Mouse (Mus musculus) embryonic facial prominence, embryonic 15.5 days (tissue): Measurements from ENCODE around the gene Acp4. TPM values are rescaled to one million over a fixed set of nuclear protein-coding genes. Genes with fewer than 3 reads are reported as not detected.
"Not testable (repeated sequence)": the region's sequence is repeated elsewhere in the genome, so short reads cannot be mapped to it uniquely, and the experiment has no call there.

Experiments used
- ATAC-seq: fragments of 200-750 bp; cut with Nextera tagmentation; 2 replicates; pipeline ENCODE4 v1.8.0; 2017; ENCODE audit warnings: low read depth, moderate TSS enrichment; ENCODE audit not compliant: insufficient number of reproducible peaks, low FRiP score, low TSS enrichment
- H3K27ac ChIP-seq: fragments of 300-500 bp; sonication (generic); replicated peaks from 2 replicates; pipeline ENCODE4 v1.5.1; 2015; ENCODE audit warnings: mild to moderate bottlenecking, inconsistent platforms
- H3K27me3 ChIP-seq: fragments of 300-500 bp; sonication (generic); 2 replicates; pipeline ENCODE4 v1.6.1; 2015; ENCODE audit warnings: inconsistent platforms
- H3K36me3 ChIP-seq: fragments of 300-500 bp; sonication (generic); 2 replicates; pipeline ENCODE4 v1.6.1; 2015; ENCODE audit warnings: mild to moderate bottlenecking, inconsistent platforms
- H3K4me1 ChIP-seq: fragments of 300-500 bp; sonication (generic); 2 replicates; pipeline ENCODE4 v1.6.1; 2015; ENCODE audit warnings: inconsistent platforms
- H3K4me2 ChIP-seq: fragments of 300-500 bp; sonication (generic); replicated peaks from 2 replicates; pipeline ENCODE4 v1.6.1; 2015; ENCODE audit warnings: mild to moderate bottlenecking, inconsistent platforms
- H3K4me3 ChIP-seq: fragments of 300-500 bp; sonication (generic); replicated peaks from 2 replicates; pipeline ENCODE4 v1.5.1; 2015; ENCODE audit warnings: mild to moderate bottlenecking, inconsistent platforms
- H3K9ac ChIP-seq: fragments of 300-500 bp; sonication (generic); 2 replicates; pipeline ENCODE4 v1.6.1; 2015; ENCODE audit warnings: inconsistent platforms
- H3K9me3 ChIP-seq: fragments of 300-500 bp; sonication (generic); replicated peaks from 2 replicates; pipeline ENCODE4 v1.6.1; 2016; ENCODE audit warnings: inconsistent platforms
- WGBS: fragments of 180-500 bp; shearing (Covaris S2); methylation state at CpG from one replicate; pipeline ENCODE4 v1.1.7; 2015; 5-methylcytosine and 5-hydroxymethylcytosine counted together
- polyA plus RNA-seq: library from polyadenylated mRNA; unstranded; fragments of >200 nt; fragmentation: Nextera tagmentation; extraction: Ambion mirVana; gene quantifications from 2 replicates; pipeline ENCODE4 v1.2.1, GENCODE M21; 2015

Acp4 gene
- polyA plus RNA-seq, 1 experiment from 2014 or later: 0.23 TPM

GRCm38 (mm10) chr7:44244080-44244479 is 13.1 kb downstream of the Acp4 start:
- WGBS: 42% methylated on average over 1 of the region's 1 CpGs
- no peak overlapping the region for H3K9ac ChIP-seq

GRCm38 (mm10) chr7:44241163-44241562 is 16.0 kb downstream of the Acp4 start:
- WGBS: 60% methylated on average over 2 of the region's 2 CpGs
- H3K9ac ChIP-seq: no peak overlapping the region

More at GRCm38 (mm10) chr7:44244080-44244479, 13.1 kb downstream of the Acp4 start:
- ATAC-seq: no peak
- Histone ChIP-seq H3K36me3 (peaks cover 8% of the 10 kb centered on the region; the same call in 1 of the 2 replicates), H3K27ac (no peak overlapping the region), H3K9me3 (no peaks in the 10 kb centered on the region), H3K4me3 (no peak overlapping the region), H3K27me3 (no peaks in the 10 kb centered on the region), H3K4me1 (peaks cover 20% of the 10 kb centered on the region), H3K4me2 (no peak overlapping the region)

GRCm38 (mm10) chr7:44240712-44241111 is 16.5 kb downstream of the Acp4 start:
- WGBS: 38% methylated on average over 1 of the region's 1 CpGs
- Histone ChIP-seq H3K4me1 (peaks cover 7% of the 10 kb centered on the region), H3K27ac (no peak overlapping the region), H3K4me3 (no peak overlapping the region), H3K9ac (no peak overlapping the region), H3K4me2 (no peak overlapping the region), H3K9me3 (no peaks in the 10 kb centered on the region), H3K36me3 (no peaks in the 10 kb centered on the region), H3K27me3 (no peaks in the 10 kb centered on the region)
- no peak for ATAC-seq

More at GRCm38 (mm10) chr7:44241163-44241562, 16.0 kb downstream of the Acp4 start:
- H3K4me1 ChIP-seq: peaks cover 8% of the 10 kb centered on the region
- no peak for ATAC-seq
- H3K36me3 ChIP-seq: no peaks in the 10 kb centered on the region
- H3K4me2 ChIP-seq: no peak overlapping the region
- no peak overlapping the region for H3K4me3 ChIP-seq
- H3K9me3 ChIP-seq: no peaks in the 10 kb centered on the region
- no peaks in the 10 kb centered on the region for H3K27me3 ChIP-seq
- no peak overlapping the region for H3K27ac ChIP-seq

GRCm38 (mm10) chr7:44239913-44240312 is 17.3 kb downstream of the Acp4 start:
- Histone ChIP-seq H3K36me3 (no peaks in the 10 kb centered on the region), H3K4me3 (no peak overlapping the region), H3K9ac (no peak overlapping the region), H3K4me1 (no peaks in the 10 kb centered on the region), H3K27ac (no peak overlapping the region), H3K4me2 (no peak overlapping the region), H3K27me3 (no peaks in the 10 kb centered on the region), H3K9me3 (no peaks in the 10 kb centered on the region)
- 47% methylated on average over 2 of the region's 2 CpGs for WGBS
- ATAC-seq: no peak

- ATAC-seq: 0 out of 2 replicates have a peak, but pooled peaks have one; percentile 7
- Histone ChIP-seq H3K27me3 (no peaks in the 10 kb centered on the region), H3K4me1 (no peaks in the 10 kb centered on the region), H3K4me3 (no peak within 1 kb of the TSS), H3K27ac (no peak within 1 kb of the TSS), H3K9me3 (no peaks in the 10 kb centered on the region), H3K9ac (no peak within 1 kb of the TSS), H3K36me3 (no peaks in the 10 kb centered on the region), H3K4me2 (no peak within 1 kb of the TSS)
- WGBS: 85% methylated on average over 3 of the region's 3 CpGs
Measured at GRCm38 (mm10) chr7:44235909-44236308, 21.3 kb downstream of the Acp4 start, which contains the start of gene Gm36864. Gene Gm36864 (plus strand): TSS chr7:44236177.

- ATAC-seq: no peak
- H3K4me3 ChIP-seq: no peak within 1 kb of the TSS
- no peaks in the 10 kb centered on the region for H3K27me3 ChIP-seq
- H3K4me1 ChIP-seq: no peaks in the 10 kb centered on the region
- H3K9ac ChIP-seq: no peak within 1 kb of the TSS
- 36% methylated on average over 1 of the region's 1 CpGs for WGBS
- H3K9me3 ChIP-seq: no peaks in the 10 kb centered on the region
- H3K36me3 ChIP-seq: no peaks in the 10 kb centered on the region
- no peak within 1 kb of the TSS for H3K4me2 ChIP-seq
- no peak within 1 kb of the TSS for H3K27ac ChIP-seq
Measured at GRCm38 (mm10) chr7:44225076-44225475, 32.1 kb downstream of the Acp4 start, which contains the start of gene Klk1. Gene Klk1 (plus strand): TSS chr7:44225360.

GRCm38 (mm10) chr7:44222335-44222734 is 34.8 kb downstream of the Acp4 start:
- not testable (repeated sequence) for H3K4me3 ChIP-seq, H3K36me3 ChIP-seq, H3K4me2 ChIP-seq, ATAC-seq, H3K9me3 ChIP-seq, H3K9ac ChIP-seq, H3K4me1 ChIP-seq, H3K27me3 ChIP-seq, H3K27ac ChIP-seq
- WGBS: 78% methylated on average over 6 of the region's 6 CpGs

- not testable (repeated sequence) for H3K9ac ChIP-seq, H3K27me3 ChIP-seq, H3K27ac ChIP-seq, H3K9me3 ChIP-seq, H3K36me3 ChIP-seq, ATAC-seq, H3K4me1 ChIP-seq, H3K4me3 ChIP-seq, H3K4me2 ChIP-seq
- WGBS: 73% methylated on average over 9 of the region's 10 CpGs
Measured at GRCm38 (mm10) chr7:44221601-44222000, 35.6 kb downstream of the Acp4 start.

- no peak within 1 kb of the TSS for H3K9ac ChIP-seq
- no peaks in the 10 kb centered on the region for H3K4me1 ChIP-seq
- H3K9me3 ChIP-seq: no peaks in the 10 kb centered on the region
- 82% methylated on average over 1 of the region's 1 CpGs for WGBS
- H3K27me3 ChIP-seq: no peaks in the 10 kb centered on the region
- no peak within 1 kb of the TSS for H3K27ac ChIP-seq
- ATAC-seq: no peak
- H3K36me3 ChIP-seq: no peaks in the 10 kb centered on the region
- no peak within 1 kb of the TSS for H3K4me2 ChIP-seq
- H3K4me3 ChIP-seq: no peak within 1 kb of the TSS
Measured at GRCm38 (mm10) chr7:44215645-44216044, 41.5 kb downstream of the Acp4 start, which contains the start of gene Klk1b5. Gene Klk1b5 (plus strand): TSS chr7:44215945.

GRCm38 (mm10) chr7:44208307-44208706 is 48.9 kb downstream of the Acp4 start:
- ATAC-seq: no peak
- Histone ChIP-seq H3K4me3 (no peak overlapping the region), H3K36me3 (no peaks in the 10 kb centered on the region), H3K27me3 (no peaks in the 10 kb centered on the region), H3K27ac (no peak overlapping the region), H3K4me1 (no peaks in the 10 kb centered on the region), H3K9ac (no peak overlapping the region), H3K9me3 (no peaks in the 10 kb centered on the region), H3K4me2 (no peak overlapping the region)
- WGBS: 76% methylated on average over 3 of the region's 3 CpGs

- ATAC-seq, H3K36me3 ChIP-seq, H3K27ac ChIP-seq, H3K27me3 ChIP-seq, H3K9me3 ChIP-seq, H3K4me1 ChIP-seq, H3K4me2 ChIP-seq, H3K4me3 ChIP-seq, H3K9ac ChIP-seq: not testable (repeated sequence)
- WGBS: 48% methylated on average over 3 of the region's 3 CpGs
Measured at GRCm38 (mm10) chr7:44207135-44207534, 50.0 kb downstream of the Acp4 start, which contains the start of gene Klk1b4. Gene Klk1b4 (plus strand): TSS chr7:44207435.
